Mouse (Mus musculus) ES-E14 (cell line): Measurements from ENCODE around the gene Mthfd2l.

Experiments used
- HCFC1 ChIP-seq: IDR thresholded peaks from 2 replicates; pipeline ENCODE4 v1.6.1; 2012; ENCODE audit warnings: low read length, inconsistent platforms, borderline replicate concordance; ENCODE audit not compliant: insufficient read depth
- MAFK ChIP-seq: IDR thresholded peaks from 2 replicates; pipeline ENCODE4 v1.6.1; 2014; ENCODE audit warnings: mild to moderate bottlenecking, low read depth, low read length, inconsistent platforms; ENCODE audit not compliant: insufficient read depth
- ZC3H11A ChIP-seq: IDR thresholded peaks from 2 replicates; pipeline ENCODE4 v1.6.1; 2012; ENCODE audit warnings: low read depth, mild to moderate bottlenecking, inconsistent platforms, low read length, borderline replicate concordance
- ZNF384 ChIP-seq: IDR thresholded peaks from 2 replicates; pipeline ENCODE4 v1.6.1; 2012; ENCODE audit warnings: low read depth, low read length, inconsistent platforms

GRCm38 (mm10) chr5:90988149-90988548 is 57.2 kb downstream of the Mthfd2l start:
- TF ChIP-seq ZNF384, result no peak
- TF ChIP-seq MAFK, result no peak
- no peak for TF ChIP-seq ZC3H11A
- TF ChIP-seq HCFC1, result no peak
